In genomic region chr12:42986505-42986904, GRCm38 (mm10) we compare ENCODE assay signal across 26 mouse cellular contexts.
DNase-seq lines count a peak whose midpoint lies in the region; ATAC-seq and TF ChIP-seq lines count a peak whose summit lies in the region.
"Had no signal": no experiment of that assay in that cellular context is flagged by ENCODE, and none has a peak within 500 bp of the region (broad histone marks: within the 10 kb centered on the region; RNA-seq: fewer than 3 reads in every experiment).

No protein-coding gene starts in this region.

- 40% methylated on average over 1 of the region's 1 CpGs for WGBS in hindbrain, embryonic 10.5 days
- 33% methylated on average over 1 of the region's 1 CpGs for WGBS in hindbrain, embryonic 11.5 days
- 12% methylated on average over 1 of the region's 1 CpGs for WGBS in midbrain, embryonic 12.5 days
- WGBS in midbrain, postnatal 0 days, result 17% methylated on average over 1 of the region's 1 CpGs

- no peak for ATAC-seq in hindbrain, embryonic 11.5 days (ENCODE audit: low FRiP score)
- ATAC-seq in midbrain, embryonic 12.5 days (ENCODE audit: low FRiP score, low read depth), result peak; percentile 79
- ATAC-seq in midbrain, postnatal 0 days (ENCODE audit: low FRiP score), result no peak
- ATAC-seq: Patski had no signal

- peaks cover 7% of the 10 kb centered on the region; the same call in 1 of the 2 replicates for H3K4me1 ChIP-seq in hindbrain, embryonic 10.5 days (replicated peaks)
- H3K4me1 ChIP-seq in hindbrain, embryonic 11.5 days (replicated peaks; ENCODE audit: control insufficient read depth, insufficient read depth, low read length), result no peaks in the 10 kb centered on the region
- 0 out of 2 replicates have a peak, but pooled peaks cover 3% of the 10 kb centered on the region for H3K4me1 ChIP-seq in midbrain, embryonic 12.5 days
- H3K4me1 ChIP-seq in midbrain, postnatal 0 days (ENCODE audit: insufficient read depth, low read length), result no peaks in the 10 kb centered on the region
- H3K4me1 ChIP-seq: heart, embryonic 13.5 days; limb, embryonic 13.5 days; neural tube, embryonic 15.5 days had no signal

- no peak overlapping the region for H3K9ac ChIP-seq in hindbrain, embryonic 11.5 days (ENCODE audit: low read depth, low read length)
- H3K9ac ChIP-seq in midbrain, embryonic 12.5 days (replicated peaks), result no peak overlapping the region
- H3K9ac ChIP-seq in midbrain, postnatal 0 days (replicated peaks; ENCODE audit: low read length, poor library complexity, severe bottlenecking), result no peak overlapping the region
- H3K9ac ChIP-seq: heart, embryonic 13.5 days; limb, embryonic 13.5 days; neural tube, embryonic 15.5 days had no signal

- H3K4me2 ChIP-seq in hindbrain, embryonic 11.5 days (replicated peaks; ENCODE audit: low read depth, low read length), result no peak overlapping the region
- H3K4me2 ChIP-seq in midbrain, embryonic 12.5 days (replicated peaks), result no peak overlapping the region
- H3K4me2 ChIP-seq in midbrain, postnatal 0 days (ENCODE audit: low read depth, low read length, poor library complexity, severe bottlenecking), result no peak overlapping the region
- H3K4me2 ChIP-seq: heart, embryonic 13.5 days; limb, embryonic 13.5 days; liver, embryonic 11.5 days; neural tube, embryonic 15.5 days had no signal

- H3K9me3 ChIP-seq in hindbrain, embryonic 10.5 days, result no peaks in the 10 kb centered on the region
- H3K9me3 ChIP-seq in hindbrain, embryonic 11.5 days (ENCODE audit: control insufficient read depth, low read length), result no peaks in the 10 kb centered on the region
- H3K9me3 ChIP-seq in midbrain, embryonic 12.5 days, result no peaks in the 10 kb centered on the region
- H3K9me3 ChIP-seq in midbrain, postnatal 0 days (ENCODE audit: low read length), result no peaks in the 10 kb centered on the region
- H3K9me3 ChIP-seq: heart, embryonic 13.5 days; limb, embryonic 13.5 days; neural tube, embryonic 15.5 days had no signal

- H3K36me3 ChIP-seq in hindbrain, embryonic 10.5 days, result no peaks in the 10 kb centered on the region
- H3K36me3 ChIP-seq in hindbrain, embryonic 11.5 days (ENCODE audit: control insufficient read depth, insufficient read depth, low read length), result no peaks in the 10 kb centered on the region
- H3K36me3 ChIP-seq in midbrain, embryonic 12.5 days, result no peaks in the 10 kb centered on the region
- no peaks in the 10 kb centered on the region for H3K36me3 ChIP-seq in midbrain, postnatal 0 days (ENCODE audit: insufficient read depth, low read length)
- H3K36me3 ChIP-seq: heart, embryonic 13.5 days; limb, embryonic 13.5 days; neural tube, embryonic 15.5 days had no signal

- TF ChIP-seq CTCF in brain, embryonic 14.5 days (IDR thresholded peaks at IDR 0.05; ENCODE audit: borderline replicate concordance, extremely low read depth, insufficient read depth, insufficient read length), result no peak
- no peak for TF ChIP-seq CTCF in midbrain, postnatal 0 days (IDR thresholded peaks at IDR 0.05)

- TF ChIP-seq POLR2A in brain, embryonic 14.5 days (IDR thresholded peaks at IDR 0.05; ENCODE audit: borderline replicate concordance, extremely low read depth, insufficient read depth, insufficient read length, poor library complexity, severe bottlenecking), result no peak

- H3K4me3 ChIP-seq in hindbrain, embryonic 10.5 days, result no peak overlapping the region
- no peak overlapping the region for H3K4me3 ChIP-seq in hindbrain, embryonic 11.5 days (ENCODE audit: low read depth, low read length)
- H3K4me3 ChIP-seq in midbrain, embryonic 12.5 days, result no peak overlapping the region
- H3K4me3 ChIP-seq in midbrain, postnatal 0 days (ENCODE audit: low read depth, low read length), result no peak overlapping the region
- H3K4me3 ChIP-seq: gastrocnemius, adult 2 months; heart, adult 2 months; heart, embryonic 13.5 days; layer of hippocampus, adult 2 months; limb, embryonic 13.5 days; neural tube, embryonic 15.5 days had no signal

- no peak for DNase-seq in hindbrain, embryonic 10.5 days (ENCODE audit: low spot score)
- DNase-seq in hindbrain, embryonic 11.5 days (ENCODE audit: low spot score), result no peak
- peak; percentile 53 for DNase-seq in brain, embryonic 14.5 days (ENCODE audit: low read depth)
- DNase-seq in midbrain, postnatal 0 days (ENCODE audit: low spot score), result peak; percentile 2
- DNase-seq in left cerebral cortex, adult 18-20 months (ENCODE audit: low spot score in 2 of 2), result no peak
- no peak for DNase-seq in testis, postnatal 10 days (ENCODE audit: low spot score)
- DNase-seq: adrenal gland, postnatal 10 days; B cell, adult 2 months; cerebellum, adult 11 months; cerebellum, adult 9-11 months; gastrocnemius, adult 2 months; heart, adult 2 months; heart, postnatal 10 days; kidney, adult 2 months; kidney, postnatal 36 days; lung, postnatal 36 days; spleen, adult 18-20 months; thymus, adult 18-20 months; thymus, postnatal 25 days had no signal

- H3K27me3 ChIP-seq in hindbrain, embryonic 10.5 days (ENCODE audit: insufficient read depth, poor library complexity, severe bottlenecking), result no peaks in the 10 kb centered on the region
- no peaks in the 10 kb centered on the region for H3K27me3 ChIP-seq in hindbrain, embryonic 11.5 days (ENCODE audit: control insufficient read depth, insufficient read depth, low read length)
- H3K27me3 ChIP-seq in midbrain, embryonic 12.5 days, result no peaks in the 10 kb centered on the region
- no peaks in the 10 kb centered on the region for H3K27me3 ChIP-seq in midbrain, postnatal 0 days (ENCODE audit: insufficient read depth, low read length)
- H3K27me3 ChIP-seq: heart, embryonic 13.5 days; limb, embryonic 13.5 days; neural tube, embryonic 15.5 days; Patski had no signal

- 0 out of 2 replicates have a peak overlapping the region, but pooled peaks have one; percentile 12 for H3K27ac ChIP-seq in hindbrain, embryonic 10.5 days
- H3K27ac ChIP-seq in hindbrain, embryonic 11.5 days (ENCODE audit: low read depth, low read length), result no peak overlapping the region
- H3K27ac ChIP-seq in midbrain, embryonic 12.5 days (replicated peaks), result peak overlapping the region; percentile 54
- H3K27ac ChIP-seq in midbrain, postnatal 0 days (ENCODE audit: low read depth, low read length), result no peak overlapping the region
- H3K27ac ChIP-seq: gastrocnemius, adult 2 months; heart, adult 2 months; heart, embryonic 13.5 days; layer of hippocampus, adult 2 months; limb, embryonic 13.5 days; neural tube, embryonic 15.5 days had no signal

Comparison
In these comparisons a context has a peak if more than half of its experiments do, and no peak if none do; other contexts are left out.
1. H3K27ac ChIP-seq: peak in hindbrain, embryonic 10.5 days (single experiment) and midbrain, embryonic 12.5 days (single experiment); none in hindbrain, embryonic 11.5 days (single experiment) and midbrain, postnatal 0 days (single experiment).
2. DNase-seq: peak in brain, embryonic 14.5 days (single experiment) and midbrain, postnatal 0 days (single experiment); none in hindbrain, embryonic 10.5 days (single experiment), hindbrain, embryonic 11.5 days (single experiment), left cerebral cortex, adult 18-20 months (0 of 2) and testis, postnatal 10 days (single experiment).